ENCODE assay signal across 9 mouse cellular contexts in genomic region chrX:153719602-153720001, GRCm38 (mm10). TPM values are rescaled to one million over a fixed set of nuclear protein-coding genes. Genes with fewer than 3 reads are reported as not detected.
DNase-seq lines count a peak whose midpoint lies in the region; ATAC-seq and TF ChIP-seq lines count a peak whose summit lies in the region.
"Had no signal": no experiment of that assay in that cellular context is flagged by ENCODE, and none has a peak within 500 bp of the region (broad histone marks: within the 10 kb centered on the region; RNA-seq: fewer than 3 reads in every experiment).

No protein-coding gene starts in this region.

- H3K4me3 ChIP-seq in intestine, postnatal 0 days (ENCODE audit: low read depth, low read length): no peak overlapping the region
- no peak overlapping the region for H3K4me3 ChIP-seq in intestine, embryonic 15.5 days (replicated peaks)
- H3K4me3 ChIP-seq: limb, embryonic 13.5 days; neural tube, embryonic 15.5 days had no signal

- DNase-seq in urinary bladder, postnatal 14 days (ENCODE audit: low spot score): peak; percentile 18
- no peak for DNase-seq in urinary bladder, postnatal 10 days (ENCODE audit: low spot score)
- peak; percentile 51 for DNase-seq in embryo, embryonic 10 days (ENCODE audit: low spot score)
- no peak for DNase-seq in spleen, postnatal 4 days (ENCODE audit: low spot score in 2 of 2)
- DNase-seq in right cerebral cortex, postnatal 4 days: no peak

- WGBS in intestine, postnatal 0 days: 32% methylated on average over 4 of the region's 4 CpGs
- 42% methylated on average over 4 of the region's 4 CpGs for WGBS in intestine, embryonic 15.5 days

- peak; percentile 68 for TF ChIP-seq CTCF in intestine, postnatal 0 days (IDR thresholded peaks at IDR 0.05; ENCODE audit: low read depth)

- ATAC-seq in intestine, postnatal 0 days: no peak
- ATAC-seq in intestine, embryonic 15.5 days: no peak

- H3K27me3 ChIP-seq in intestine, postnatal 0 days (replicated peaks; ENCODE audit: control insufficient read depth, insufficient read depth, low read length): no peaks in the 10 kb centered on the region
- no peaks in the 10 kb centered on the region for H3K27me3 ChIP-seq in intestine, embryonic 15.5 days (replicated peaks)
- H3K27me3 ChIP-seq: neural tube, embryonic 15.5 days had no signal

- no peak overlapping the region for H3K9ac ChIP-seq in intestine, postnatal 0 days (ENCODE audit: low read depth, low read length)
- no peak overlapping the region for H3K9ac ChIP-seq in intestine, embryonic 15.5 days
- H3K9ac ChIP-seq: limb, embryonic 13.5 days; neural tube, embryonic 15.5 days had no signal

- H3K9me3 ChIP-seq in intestine, postnatal 0 days (ENCODE audit: control insufficient read depth): no peaks in the 10 kb centered on the region
- no peaks in the 10 kb centered on the region for H3K9me3 ChIP-seq in intestine, embryonic 15.5 days
- H3K9me3 ChIP-seq: limb, embryonic 13.5 days; neural tube, embryonic 15.5 days had no signal

- H3K27ac ChIP-seq in intestine, postnatal 0 days (ENCODE audit: low read depth, low read length): no peak overlapping the region
- no peak overlapping the region for H3K27ac ChIP-seq in intestine, embryonic 15.5 days
- H3K27ac ChIP-seq: limb, embryonic 13.5 days; neural tube, embryonic 15.5 days had no signal

- H3K4me2 ChIP-seq in intestine, postnatal 0 days (replicated peaks; ENCODE audit: low read depth): no peak overlapping the region
- no peak overlapping the region for H3K4me2 ChIP-seq in intestine, embryonic 15.5 days (replicated peaks)
- H3K4me2 ChIP-seq: limb, embryonic 13.5 days; neural tube, embryonic 15.5 days had no signal

- no peaks in the 10 kb centered on the region for H3K36me3 ChIP-seq in intestine, postnatal 0 days (ENCODE audit: control insufficient read depth, insufficient read depth)
- H3K36me3 ChIP-seq in intestine, embryonic 15.5 days: no peaks in the 10 kb centered on the region
- H3K36me3 ChIP-seq: limb, embryonic 13.5 days; neural tube, embryonic 15.5 days had no signal

- H3K4me1 ChIP-seq in intestine, postnatal 0 days (replicated peaks; ENCODE audit: control insufficient read depth, insufficient read depth, low read length): no peaks in the 10 kb centered on the region
- no peaks in the 10 kb centered on the region for H3K4me1 ChIP-seq in intestine, embryonic 15.5 days (replicated peaks)
- H3K4me1 ChIP-seq: limb, embryonic 13.5 days; neural tube, embryonic 15.5 days had no signal

RNA-seq across cellular contexts. Expression of gene Nbdy, which starts 3.8 kb away (rescaled TPM):
- polyA plus RNA-seq in intestine, postnatal 0 days (2015; fragmentation: Nextera tagmentation; extraction: Ambion mirVana): 65.7 and 71.5 TPM in 2 replicates
- 81.2 and 85.4 TPM in 2 replicates for polyA plus RNA-seq in intestine, embryonic 15.5 days (2015; fragmentation: Nextera tagmentation; extraction: Ambion mirVana)

RNA-seq across cellular contexts. Expression of gene Kctd12b, which starts 23.4 kb away (rescaled TPM):
- 2.5 and 2.6 TPM in 2 replicates for polyA plus RNA-seq in intestine, postnatal 0 days (2015; fragmentation: Nextera tagmentation; extraction: Ambion mirVana)
- 5.0 and 5.1 TPM in 2 replicates for polyA plus RNA-seq in intestine, embryonic 15.5 days (2015; fragmentation: Nextera tagmentation; extraction: Ambion mirVana)

Comparison
In these comparisons a context has a peak if more than half of its experiments do, and no peak if none do; other contexts are left out.
1. DNase-seq: peak in urinary bladder, postnatal 14 days (single experiment) and embryo, embryonic 10 days (single experiment); none in urinary bladder, postnatal 10 days (single experiment), spleen, postnatal 4 days (0 of 2) and right cerebral cortex, postnatal 4 days (single experiment).